Mouse (Mus musculus) heart, adult 11 months (tissue): ENCODE results near the gene Fjx1.

ENCODE experiments used
- DNase-seq: peaks from one replicate; pipeline ENCODE4 v3.0.0; 2022

Gene Fjx1

GRCm38 (mm10) chr2:102416149-102416743, 36.1 kb downstream of the Fjx1 start:
- peak; percentile 80 for DNase-seq

- no peak for DNase-seq
These were observed 39.6 kb downstream of the Fjx1 start for GRCm38 (mm10) chr2:102412738-102413137.

DNA sequence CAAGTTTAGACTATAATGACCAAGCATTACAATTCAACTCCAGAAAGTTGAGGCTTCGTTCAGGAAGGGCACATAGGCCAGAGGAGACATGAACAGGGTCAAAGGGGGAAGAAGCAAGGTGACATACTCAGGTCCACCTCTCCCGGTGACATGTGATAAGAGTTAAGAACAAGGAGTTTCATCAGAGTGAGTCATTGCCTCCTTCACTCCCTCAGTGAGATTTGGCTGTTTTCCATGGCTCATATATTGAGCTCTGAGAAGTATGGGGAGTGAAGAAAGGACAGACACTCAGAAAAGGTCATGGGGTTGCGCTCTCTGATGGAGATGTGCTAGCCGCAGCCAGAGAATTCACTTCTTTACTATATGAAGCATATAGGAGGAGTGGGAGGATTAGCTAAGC, 41.7 kb downstream of the Fjx1 start:
- no peak for DNase-seq

GRCm38 (mm10) chr2:102409741-102410140, 42.6 kb downstream of the Fjx1 start:
- no peak for DNase-seq

DNA sequence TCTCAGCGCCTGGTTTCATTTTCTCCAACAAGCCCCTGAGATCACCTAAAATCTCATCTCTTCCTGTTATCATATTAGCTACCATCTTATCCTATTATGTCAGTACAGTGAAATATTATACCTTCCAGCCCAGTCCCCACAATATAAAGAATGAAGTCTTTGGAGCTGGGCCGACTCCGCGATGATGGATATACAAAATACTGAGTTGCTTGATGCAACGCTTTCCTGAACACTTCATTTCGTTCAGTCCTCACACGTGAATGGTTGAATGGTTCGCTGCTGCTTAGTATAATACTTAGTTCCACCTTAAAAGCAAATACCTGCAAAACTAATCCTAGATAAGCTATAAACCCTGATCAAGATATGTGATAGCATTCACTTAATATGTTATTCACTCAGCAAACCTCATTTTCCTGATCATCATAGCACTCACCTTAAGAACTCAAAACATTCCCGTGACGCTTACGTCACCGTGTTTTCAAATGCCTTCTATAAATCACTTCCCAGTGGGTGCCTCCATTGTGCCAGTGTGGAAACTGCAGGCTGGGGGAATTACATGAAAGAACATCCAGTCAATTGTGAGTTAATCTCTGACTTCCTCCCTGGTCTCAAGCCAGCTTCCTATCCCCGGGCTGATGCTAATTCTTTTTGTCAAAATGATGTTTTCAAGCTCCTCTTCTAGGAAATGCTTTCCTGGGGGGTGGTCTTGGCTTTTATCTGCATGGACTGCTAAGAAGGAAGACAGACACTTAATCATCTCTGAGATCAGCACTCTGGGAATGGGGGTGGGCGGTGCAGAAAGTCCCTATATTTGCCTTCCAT, 44.7 kb downstream of the Fjx1 start, which contains the start of gene Trim44:
Trim44 (minus strand) TSS at position 466 of the 822 bp plus-strand sequence.
- peak; percentile 85 for DNase-seq

GRCm38 (mm10) chr2:102406324-102407304, 45.7 kb downstream of the Fjx1 start:
- no peak for DNase-seq

- DNase-seq = no peak
These were observed 48.3 kb downstream of the Fjx1 start for GRCm38 (mm10) chr2:102403982-102404381.

DNA sequence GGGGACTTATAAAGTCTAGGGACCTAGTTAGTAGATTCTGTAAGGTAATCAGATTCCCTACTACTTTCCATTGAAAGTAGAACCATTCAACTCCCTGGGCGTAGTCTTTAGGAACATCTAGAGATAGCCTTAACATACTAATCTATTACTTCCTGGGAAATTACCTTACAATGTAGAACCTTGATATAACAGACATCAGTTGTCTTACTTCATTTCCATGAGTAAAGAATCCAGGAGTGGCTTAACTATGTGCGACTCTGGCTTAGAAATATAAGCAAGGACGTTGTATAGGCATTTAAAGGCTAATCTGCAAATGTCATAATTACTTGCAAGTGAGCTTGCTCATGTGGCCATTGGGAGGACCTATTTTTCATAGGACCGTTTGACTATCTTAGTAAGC, 49.0 kb downstream of the Fjx1 start:
- no peak for DNase-seq

GRCm38 (mm10) chr2:102401352-102401692, 51.0 kb downstream of the Fjx1 start:
- DNase-seq = no peak

DNA sequence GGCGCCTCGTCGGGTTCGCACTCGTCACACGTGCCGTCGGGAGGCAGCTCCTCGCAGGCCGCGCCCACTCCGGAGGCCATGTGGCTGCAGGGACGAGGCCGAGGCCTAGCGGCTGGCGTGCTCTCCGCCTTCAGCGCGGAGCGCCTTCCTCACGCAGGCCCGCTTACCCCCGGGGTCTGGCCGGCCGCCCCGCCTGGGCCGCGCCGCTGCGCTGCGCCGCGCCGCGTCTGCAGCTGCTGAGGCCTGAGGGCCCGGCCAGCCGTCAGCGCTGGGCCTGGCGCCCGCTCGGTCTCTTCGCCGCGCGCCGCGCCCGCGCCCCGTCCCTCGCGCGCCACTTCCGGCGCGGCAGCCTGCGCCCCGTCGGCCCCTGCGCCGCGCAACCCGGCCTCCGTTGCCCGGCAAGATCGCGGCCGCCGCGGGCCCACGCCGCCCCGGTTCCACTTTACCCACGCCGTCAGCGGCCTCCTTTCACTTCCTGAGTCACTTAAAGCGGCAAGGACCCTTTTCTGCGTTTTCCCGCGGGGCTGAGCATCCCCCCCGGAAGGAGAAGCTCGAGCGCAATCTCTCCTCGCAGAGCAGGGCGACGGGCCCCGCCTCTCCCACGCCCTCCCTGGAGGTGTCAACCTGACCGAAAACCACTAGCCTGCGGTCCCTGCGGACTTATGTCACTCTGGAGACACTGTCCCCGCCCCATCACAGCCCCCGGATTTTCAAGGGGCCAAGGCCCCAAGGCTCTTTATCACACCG, 51.5 kb downstream of the Fjx1 start:
- DNase-seq = peak; percentile 99

DNA sequence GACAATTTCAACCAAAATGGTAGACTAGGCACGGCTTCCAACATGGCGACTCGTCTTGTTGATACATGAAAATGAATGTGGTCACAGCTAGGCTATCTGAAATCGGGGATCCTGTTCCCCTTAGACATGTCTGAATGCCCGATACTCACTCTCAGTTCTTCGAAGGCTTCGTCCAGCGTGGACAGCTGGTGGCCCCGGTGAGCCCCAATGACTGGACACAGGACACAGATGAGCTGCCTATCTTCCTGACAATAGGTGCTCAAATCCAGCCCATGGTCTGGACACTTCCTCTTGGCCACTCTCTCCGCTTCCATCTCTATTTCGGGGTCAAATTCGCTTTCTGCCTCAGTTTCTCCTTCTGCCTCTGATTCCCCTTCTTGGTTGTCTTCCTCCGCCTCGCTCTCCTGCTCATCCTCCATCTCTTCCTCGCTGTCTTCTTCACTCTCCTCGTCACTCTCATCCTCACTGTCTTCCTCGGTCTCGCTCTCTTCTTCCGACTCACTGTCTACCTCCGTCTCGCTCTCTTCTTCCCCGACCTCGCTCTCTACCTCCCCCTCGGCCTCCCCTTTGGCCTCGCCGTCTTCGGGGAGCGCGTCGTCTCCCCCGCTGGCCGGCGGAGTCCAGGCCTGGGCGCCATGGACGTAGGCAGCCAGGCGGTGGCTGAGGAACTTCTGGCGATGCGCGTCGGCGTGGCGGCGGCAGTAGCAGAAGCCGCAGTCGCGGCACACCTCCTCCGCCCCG, 52.3 kb downstream of the Fjx1 start:
- DNase-seq = peak; percentile 88
